Mouse (Mus musculus): ENCODE data around the gene Syn2.

- TF ChIP-seq POLR2A (IDR thresholded peaks at IDR 0.05; ENCODE audit: insufficient read depth, low read depth, low read length) (no peak), CTCF (IDR thresholded peaks at IDR 0.05; ENCODE audit: insufficient read depth, low read depth, low read length) (no peak)
Measured at GRCm38 (mm10) chr6:115088314-115089106, 46.2 kb upstream of the Syn2 start.

Measured in olfactory bulb, adult 2 months (tissue).